Mouse (Mus musculus) left cerebral cortex, postnatal 14 days (tissue): ENCODE results near the gene Il16. TPM values are rescaled to one million over a fixed set of nuclear protein-coding genes. Genes with fewer than 3 reads are reported as not detected.
A peak's percentile ranks its signal among the peaks of the same experiment; 100 is the strongest.

ENCODE experiments used
- DNase-seq, 2 experiments: peaks; one replicate each; pipeline ENCODE4 v3.0.0; 2021 to 2022; ENCODE audit warnings: low spot score in 2 of 2, mixed read lengths in 1 of 2
- intact Hi-C: fragments of 180-260 bp; cut with DNase I; formaldehyde crosslinking; loops from one replicate; pipeline ENCODE4 v1.15.1; 2025
- total RNA-seq, 2 experiments: library from RNA; stranded (reverse); gene quantifications; 2 replicates each; pipeline ENCODE4 v1.2.3; 2021

Gene Il16
- total RNA-seq, 2 experiments from 2014 or later: 3.0 to 3.2 TPM

- intact Hi-C loops: loop anchor here (5.0 to 10.0 kb wide), 2 partner anchors 40 to 67 kb away; no protein-coding TSS in a partner anchor
- peak; percentile 86 to 87 for DNase-seq
Observed at GRCm38 (mm10) chr7:83631828-83632681, 113.5 kb downstream of the Il16 start, which contains the start of gene Stard5. Gene Stard5 (plus strand): TSS chr7:83631959.

GRCm38 (mm10) chr7:83631073-83631827 lies 114.3 kb downstream of the Il16 start:
- no peak for DNase-seq
- intact Hi-C loops: loop anchor here (5.0 to 10.0 kb wide), 2 partner anchors 39 to 66 kb away; no protein-coding TSS in a partner anchor

- no peak for DNase-seq
Observed at GRCm38 (mm10) chr7:83627369-83627768, 118.2 kb downstream of the Il16 start.

GRCm38 (mm10) chr7:83626557-83627257 lies 118.8 kb downstream of the Il16 start:
- DNase-seq: no peak
- intact Hi-C loops: no loop called here

More at GRCm38 (mm10) chr7:83627369-83627768, 118.2 kb downstream of the Il16 start:
- intact Hi-C loops: no loop called here

GRCm38 (mm10) chr7:83624065-83624464 lies 121.5 kb downstream of the Il16 start:
- intact Hi-C loops: no loop called here
- DNase-seq: no peak

DNA sequence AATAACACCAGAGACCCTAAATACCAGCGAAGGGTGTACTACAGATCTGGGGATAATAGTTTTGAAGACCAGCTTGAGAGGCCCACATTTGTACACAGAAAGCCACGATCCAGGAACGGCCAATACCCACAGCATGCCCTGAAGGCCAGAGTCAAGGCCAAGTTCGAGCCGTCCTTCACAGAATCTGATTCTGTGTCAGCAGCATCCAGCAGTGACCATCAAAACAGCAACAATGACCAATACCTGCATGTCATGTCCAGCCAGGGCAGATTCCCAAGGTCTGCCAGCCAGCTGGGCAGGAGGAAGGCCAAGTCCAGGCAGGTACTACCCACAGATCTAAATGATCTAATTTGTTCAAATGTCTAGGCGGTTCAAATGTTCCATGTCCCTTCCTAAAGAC lies 122.9 kb downstream of the Il16 start:
- intact Hi-C loops: no loop called here
- DNase-seq: no peak

- intact Hi-C loops: no loop called here
- no peak for DNase-seq
Observed at GRCm38 (mm10) chr7:83618709-83619108, 126.8 kb downstream of the Il16 start.

- DNase-seq: no peak
- intact Hi-C loops: no loop called here
Observed at GRCm38 (mm10) chr7:83616268-83616667, 129.3 kb downstream of the Il16 start.

DNA sequence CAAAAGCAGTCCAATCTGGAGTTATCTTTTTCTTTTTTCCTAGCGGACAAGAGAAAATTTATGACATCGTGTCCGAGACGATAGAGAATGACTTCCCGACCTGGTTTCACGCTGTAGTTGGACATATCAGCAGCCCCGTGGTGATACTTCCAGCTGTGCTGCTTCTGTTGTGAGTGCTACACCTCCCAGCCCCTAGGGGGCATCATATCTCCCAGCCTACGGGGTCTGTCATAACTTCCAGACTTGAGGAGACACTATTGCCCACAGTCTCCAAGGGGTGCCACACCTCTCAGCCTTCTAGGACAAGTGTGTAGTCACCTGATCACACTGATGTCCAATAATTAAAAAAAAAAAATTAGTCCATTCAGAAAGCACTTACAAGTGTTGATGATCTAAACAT lies 129.7 kb downstream of the Il16 start:
- intact Hi-C loops: no loop called here
- no peak for DNase-seq

DNA sequence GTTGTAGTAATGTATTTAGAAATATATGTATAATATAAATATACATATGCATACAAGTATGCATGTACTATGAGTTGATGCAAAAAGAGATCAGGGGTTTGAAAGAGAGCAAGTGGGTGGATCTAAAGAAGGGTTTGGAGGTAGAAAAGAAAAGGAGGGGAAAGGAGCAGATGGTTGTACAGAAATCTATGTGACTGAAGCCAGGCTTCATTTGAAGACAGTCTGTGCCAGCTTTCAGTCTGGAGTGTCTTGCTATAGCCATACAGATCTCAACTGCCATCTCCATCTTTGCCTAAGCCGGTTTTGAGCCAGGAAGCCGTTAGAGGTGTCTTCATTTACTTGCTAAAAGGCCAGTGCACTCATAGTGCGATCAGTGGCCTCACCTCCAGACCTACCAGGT lies 130.3 kb downstream of the Il16 start:
- intact Hi-C loops: no loop called here
- DNase-seq: peak in 1 of 2 experiments; percentile 35

DNA sequence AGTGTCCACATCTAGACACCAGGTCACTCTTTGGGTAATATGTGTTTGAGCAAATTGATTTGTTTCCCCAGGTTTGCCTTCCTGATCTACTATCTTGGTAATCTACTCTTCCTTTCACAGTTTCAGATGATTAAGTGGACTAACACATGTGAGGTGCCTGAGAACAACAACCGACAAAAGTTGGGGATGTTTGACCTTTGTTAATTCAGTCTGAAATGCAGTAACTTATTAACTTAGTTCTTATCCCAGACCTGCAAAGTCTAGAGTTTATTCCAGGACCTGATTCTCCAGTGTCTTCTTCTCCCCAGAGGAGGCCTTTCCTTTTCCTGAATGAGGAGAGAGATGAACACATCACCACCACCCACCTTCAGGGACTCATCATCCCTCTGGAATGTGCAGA lies 133.6 kb downstream of the Il16 start:
- no peak for DNase-seq
- intact Hi-C loops: no loop called here

GRCm38 (mm10) chr7:83609891-83610290 lies 135.6 kb downstream of the Il16 start:
- DNase-seq: no peak
- intact Hi-C loops: no loop called here

DNA sequence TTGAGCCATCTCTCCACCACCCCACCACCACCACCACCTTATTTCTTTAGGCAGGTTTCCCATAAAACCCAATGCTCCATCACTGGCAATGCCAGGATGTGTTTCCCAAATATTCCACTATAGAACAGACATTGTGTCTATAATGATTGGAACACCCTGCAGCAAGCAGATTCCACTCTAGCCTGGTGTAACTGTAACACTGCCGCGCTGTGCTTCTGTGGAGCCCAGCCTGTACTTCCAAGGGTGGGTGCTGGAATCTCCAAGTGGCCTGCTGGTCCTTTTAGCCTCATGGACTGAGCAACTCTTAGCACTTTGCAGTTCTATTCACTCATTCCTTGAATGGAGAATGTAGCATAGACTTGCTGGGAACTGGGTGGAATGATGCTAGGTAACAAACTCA lies 138.7 kb downstream of the Il16 start:
- intact Hi-C loops: no loop called here
- DNase-seq: no peak

DNA sequence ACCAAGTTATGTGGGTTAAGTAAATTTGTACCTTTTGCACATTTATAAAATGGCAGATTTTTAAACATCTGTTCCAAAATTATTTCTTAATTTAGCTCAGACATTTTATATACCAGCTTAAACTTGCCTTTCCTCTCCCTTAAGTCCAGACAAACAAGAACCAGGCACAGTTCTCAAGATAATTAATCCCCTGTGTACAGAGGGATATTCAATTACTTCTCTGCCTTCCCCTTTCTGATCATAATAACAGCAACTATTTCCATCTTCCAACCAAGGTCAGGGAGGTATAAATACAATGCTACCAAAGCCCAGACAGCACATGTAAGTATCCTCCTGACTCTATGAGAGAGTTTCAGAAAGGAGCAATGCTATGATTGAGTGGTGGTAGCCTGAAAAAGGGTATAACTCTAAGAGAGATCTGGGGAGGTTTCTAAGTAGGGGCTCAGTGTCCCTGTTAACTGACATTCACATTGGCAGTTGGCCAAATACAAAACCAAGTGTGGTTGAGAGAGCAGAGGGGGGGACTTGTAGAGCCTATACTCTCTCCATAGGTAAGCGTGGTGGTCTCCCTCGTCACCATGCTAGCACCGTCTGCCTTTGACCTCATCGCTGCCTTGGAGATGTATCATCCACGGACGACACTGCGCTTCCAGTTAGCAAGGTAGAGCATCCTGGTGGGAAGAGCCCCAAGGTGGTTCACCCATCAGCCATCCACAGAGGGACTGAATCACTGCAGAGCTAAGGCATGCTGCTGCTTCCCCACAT lies 141.2 kb downstream of the Il16 start:
- intact Hi-C loops: no loop called here
- no peak for DNase-seq

GRCm38 (mm10) chr7:83599913-83600286 lies 145.6 kb downstream of the Il16 start:
- intact Hi-C loops: no loop called here
- peak; percentile 8 to 26 for DNase-seq

- intact Hi-C loops: no loop called here
- no peak for DNase-seq
Observed at GRCm38 (mm10) chr7:83598997-83599912, 146.3 kb downstream of the Il16 start.

- DNase-seq: no peak
- intact Hi-C loops: no loop called here
Observed at GRCm38 (mm10) chr7:83597063-83597462, 148.5 kb downstream of the Il16 start.

DNA sequence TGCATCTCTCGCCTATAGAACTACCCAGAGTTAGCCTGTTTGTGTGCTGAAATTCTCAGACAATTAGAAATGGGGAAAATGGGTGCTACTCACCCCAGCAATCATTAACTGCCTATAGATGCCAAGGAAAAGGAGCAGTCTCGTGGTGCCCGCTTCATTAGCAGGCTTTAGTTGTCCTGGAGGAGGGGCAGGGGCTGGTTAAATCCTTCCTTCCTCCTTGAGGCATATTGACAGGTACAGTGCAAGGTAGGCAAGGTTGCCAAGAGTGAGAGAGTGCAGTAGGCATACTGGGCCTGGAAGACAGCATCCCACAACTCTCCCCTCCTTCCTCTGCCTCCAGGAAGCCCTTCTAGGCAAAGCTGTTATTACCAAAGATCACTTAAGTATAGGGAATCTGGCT lies 151.5 kb downstream of the Il16 start:
- DNase-seq: no peak
- intact Hi-C loops: loop anchor here (5.0 kb wide), 1 partner anchor 38 kb away; the partner anchor contains the start of gene Stard5
